Comparison of ENCODE assay signal across 8 mouse cellular contexts in genomic region chr7:66310670-66311656, GRCm38 (mm10). TPM values are rescaled to one million over a fixed set of nuclear protein-coding genes. Genes with fewer than 3 reads are reported as not detected.
DNase-seq lines count a peak whose midpoint lies in the region; ATAC-seq and TF ChIP-seq lines count a peak whose summit lies in the region.
"Had no signal": no experiment of that assay in that cellular context is flagged by ENCODE, and none has a peak within 500 bp of the region (broad histone marks: within the 10 kb centered on the region; RNA-seq: fewer than 3 reads in every experiment).

No protein-coding gene starts in this region.

- H3K9ac ChIP-seq in liver, embryonic 14.5 days (replicated peaks) = no peak overlapping the region
- 0 out of 2 replicates have a peak overlapping the region, but pooled peaks have one; percentile 8 for H3K9ac ChIP-seq in stomach, postnatal 0 days (ENCODE audit: low read length)
- H3K9ac ChIP-seq in hindbrain, embryonic 16.5 days (ENCODE audit: low read depth, low read length) = no peak overlapping the region
- H3K9ac ChIP-seq: limb, embryonic 12.5 days had no signal

- H3K27me3 ChIP-seq in liver, embryonic 14.5 days (ENCODE audit: control insufficient read depth, insufficient read depth, low read length) = no peaks in the 10 kb centered on the region
- H3K27me3 ChIP-seq in stomach, postnatal 0 days (ENCODE audit: control insufficient read depth, insufficient read depth, low read length) = no peaks in the 10 kb centered on the region
- no peaks in the 10 kb centered on the region for H3K27me3 ChIP-seq in hindbrain, embryonic 16.5 days (replicated peaks; ENCODE audit: control insufficient read depth, insufficient read depth, low read length)
- H3K27me3 ChIP-seq: limb, embryonic 12.5 days had no signal

- TF ChIP-seq EP300 in liver, embryonic 14.5 days (IDR thresholded peaks at IDR 0.05; ENCODE audit: low read depth) = no peak
- TF ChIP-seq EP300 in stomach, postnatal 0 days (optimal IDR thresholded peaks at IDR 0.05) = no peak

- H3K27ac ChIP-seq in liver, embryonic 14.5 days = no peak overlapping the region
- peak overlapping the region; percentile 74 for H3K27ac ChIP-seq in bone marrow macrophage, adult 2 months (ENCODE audit: insufficient read depth, low read depth, low read length)
- peak overlapping the region; percentile 82 for H3K27ac ChIP-seq in stomach, postnatal 0 days (replicated peaks)
- H3K27ac ChIP-seq in hindbrain, embryonic 16.5 days (ENCODE audit: low read depth, low read length) = no peak overlapping the region
- H3K27ac ChIP-seq: limb, embryonic 12.5 days had no signal

- H3K4me2 ChIP-seq in liver, embryonic 14.5 days (ENCODE audit: low read depth) = no peak overlapping the region
- H3K4me2 ChIP-seq in stomach, postnatal 0 days (replicated peaks; ENCODE audit: low read depth) = no peak overlapping the region
- no peak overlapping the region for H3K4me2 ChIP-seq in hindbrain, embryonic 16.5 days (ENCODE audit: low read length)
- H3K4me2 ChIP-seq: limb, embryonic 12.5 days had no signal

- no peaks in the 10 kb centered on the region for H3K36me3 ChIP-seq in liver, embryonic 14.5 days (replicated peaks; ENCODE audit: control insufficient read depth, insufficient read depth, low read depth)
- H3K36me3 ChIP-seq in stomach, postnatal 0 days (ENCODE audit: control insufficient read depth, insufficient read depth, low read length) = peaks cover 3% of the 10 kb centered on the region; the same call in 1 of the 2 replicates
- no peaks in the 10 kb centered on the region for H3K36me3 ChIP-seq in hindbrain, embryonic 16.5 days (ENCODE audit: control insufficient read depth, insufficient read depth, low read length)

- DNase-seq in liver, embryonic 14.5 days (ENCODE audit: low read depth in 3 of 3, low spot score in 3 of 3) = no peak
- no peak for DNase-seq in liver
- peak; percentile 78 for DNase-seq in gonadal fat pad, adult 2 months (ENCODE audit: low read depth)
- peak; percentile 21 to 78 for DNase-seq in layer of hippocampus, postnatal 14 days (ENCODE audit: low spot score in 2 of 2)
- DNase-seq in stomach, postnatal 0 days (ENCODE audit: low spot score) = peak; percentile 70

- no peaks in the 10 kb centered on the region for H3K9me3 ChIP-seq in liver, embryonic 14.5 days (ENCODE audit: control insufficient read depth, low read length)
- H3K9me3 ChIP-seq in stomach, postnatal 0 days (ENCODE audit: control insufficient read depth, low read length) = no peaks in the 10 kb centered on the region
- peaks cover 3% of the 10 kb centered on the region; the same call in 1 of the 2 replicates for H3K9me3 ChIP-seq in hindbrain, embryonic 16.5 days (ENCODE audit: control insufficient read depth, low read length)

- no peak overlapping the region for H3K4me3 ChIP-seq in liver, embryonic 14.5 days (ENCODE audit: insufficient read depth in 1 of 2, low read depth in 2 of 2, low read length in 2 of 2)
- peak overlapping the region; percentile 25 for H3K4me3 ChIP-seq in bone marrow macrophage, adult 2 months (ENCODE audit: insufficient read depth, low read length)
- no peak overlapping the region for H3K4me3 ChIP-seq in stomach, postnatal 0 days (ENCODE audit: low read depth, low read length)
- H3K4me3 ChIP-seq in hindbrain, embryonic 16.5 days (ENCODE audit: low read length) = no peak overlapping the region
- H3K4me3 ChIP-seq: limb, embryonic 12.5 days had no signal

- no peak for TF ChIP-seq CTCF in liver, embryonic 14.5 days (IDR thresholded peaks at IDR 0.05; ENCODE audit: low read depth)
- TF ChIP-seq CTCF in bone marrow macrophage, adult 2 months (IDR thresholded peaks at IDR 0.05; ENCODE audit: low read depth, low read length) = no peak; the same call in 1 of the 2 replicates
- TF ChIP-seq CTCF in stomach, postnatal 0 days (IDR thresholded peaks at IDR 0.05; ENCODE audit: low read depth) = no peak

- WGBS in liver, embryonic 14.5 days (ENCODE audit: insufficient replicate concordance) = 67% methylated on average over 26 of the region's 26 CpGs
- 52% methylated on average over 26 of the region's 26 CpGs for WGBS in stomach, postnatal 0 days
- 85% methylated on average over 26 of the region's 26 CpGs for WGBS in hindbrain, embryonic 16.5 days

- no peak for TF ChIP-seq POLR2A in bone marrow macrophage, adult 2 months (IDR thresholded peaks at IDR 0.05; ENCODE audit: borderline replicate concordance, low read depth, low read length)

- peaks cover 4 to 17% of the 10 kb centered on the region in 2 experiments; a peak in 2 of 4 replicates for H3K4me1 ChIP-seq in liver, embryonic 14.5 days (replicated peaks; ENCODE audit: control insufficient read depth in 2 of 2, insufficient read depth in 2 of 2, low read length in 1 of 2)
- H3K4me1 ChIP-seq in bone marrow macrophage, adult 2 months (ENCODE audit: control insufficient read depth, insufficient read depth, low read length) = peaks cover 36% of the 10 kb centered on the region
- H3K4me1 ChIP-seq in stomach, postnatal 0 days (replicated peaks; ENCODE audit: control insufficient read depth, insufficient read depth) = 0 out of 2 replicates have a peak, but pooled peaks cover 2% of the 10 kb centered on the region
- no peaks in the 10 kb centered on the region for H3K4me1 ChIP-seq in hindbrain, embryonic 16.5 days (ENCODE audit: control insufficient read depth, insufficient read depth, low read depth, low read length)

- peak; percentile 40; the same call in 1 of the 2 replicates for ATAC-seq in liver, embryonic 14.5 days (ENCODE audit: insufficient read depth)
- peak; percentile 64 for ATAC-seq in stomach, postnatal 0 days (ENCODE audit: low FRiP score, low TSS enrichment)
- ATAC-seq in hindbrain, embryonic 16.5 days = no peak

RNA-seq across cellular contexts. Expression of gene Gm10974, which starts 54.7 kb away (rescaled TPM):
- polyA plus RNA-seq in liver, embryonic 14.5 days (2012; rRNA removed) = not detected in 2 replicates
- not detected in 2 replicates for polyA plus RNA-seq in liver, embryonic 14.5 days (2014; fragmentation: Nextera tagmentation; extraction: Ambion mirVana)
- polyA plus RNA-seq in bone marrow macrophage, adult 2 months (2012; ENCODE audit: insufficient read depth, insufficient read length, missing spikeins) = not detected in 2 replicates
- not detected in 2 replicates for polyA plus RNA-seq in gonadal fat pad, adult 2 months (2012; rRNA removed)
- not detected for total RNA-seq in layer of hippocampus, postnatal 14 days (2021)
- not detected in 2 replicates for polyA plus RNA-seq in stomach, postnatal 0 days (2015; fragmentation: Nextera tagmentation; extraction: Ambion mirVana)
- not detected in 2 replicates for polyA plus RNA-seq in hindbrain, embryonic 16.5 days (2015; fragmentation: Nextera tagmentation; extraction: Ambion mirVana)
- polyA plus RNA-seq: limb, embryonic 12.5 days had no signal

Comparison
In these comparisons a context has a peak if more than half of its experiments do, and no peak if none do; other contexts are left out.
1. DNase-seq: peak in gonadal fat pad, adult 2 months (single experiment), layer of hippocampus, postnatal 14 days (2 of 2) and stomach, postnatal 0 days (single experiment); none in liver, embryonic 14.5 days (0 of 3) and liver (single experiment).
2. H3K27ac ChIP-seq: peak in bone marrow macrophage, adult 2 months (single experiment) and stomach, postnatal 0 days (single experiment); none in liver, embryonic 14.5 days (single experiment) and hindbrain, embryonic 16.5 days (single experiment).